Mouse (Mus musculus) ES-E14 (cell line): Measurements from ENCODE around the gene Lias.

Source experiments
- CHD2 ChIP-seq: IDR thresholded peaks from 2 replicates; pipeline ENCODE4 v1.6.1; 2014; ENCODE audit warnings: mild to moderate bottlenecking, low read depth, low read length, inconsistent platforms
- HCFC1 ChIP-seq: IDR thresholded peaks from 2 replicates; pipeline ENCODE4 v1.6.1; 2012; ENCODE audit warnings: low read length, inconsistent platforms, borderline replicate concordance; ENCODE audit not compliant: insufficient read depth
- MAFK ChIP-seq: IDR thresholded peaks from 2 replicates; pipeline ENCODE4 v1.6.1; 2014; ENCODE audit warnings: mild to moderate bottlenecking, low read depth, low read length, inconsistent platforms; ENCODE audit not compliant: insufficient read depth
- ZC3H11A ChIP-seq: IDR thresholded peaks from 2 replicates; pipeline ENCODE4 v1.6.1; 2012; ENCODE audit warnings: low read depth, mild to moderate bottlenecking, inconsistent platforms, low read length, borderline replicate concordance
- ZNF384 ChIP-seq: IDR thresholded peaks from 2 replicates; pipeline ENCODE4 v1.6.1; 2012; ENCODE audit warnings: low read depth, low read length, inconsistent platforms

DNA sequence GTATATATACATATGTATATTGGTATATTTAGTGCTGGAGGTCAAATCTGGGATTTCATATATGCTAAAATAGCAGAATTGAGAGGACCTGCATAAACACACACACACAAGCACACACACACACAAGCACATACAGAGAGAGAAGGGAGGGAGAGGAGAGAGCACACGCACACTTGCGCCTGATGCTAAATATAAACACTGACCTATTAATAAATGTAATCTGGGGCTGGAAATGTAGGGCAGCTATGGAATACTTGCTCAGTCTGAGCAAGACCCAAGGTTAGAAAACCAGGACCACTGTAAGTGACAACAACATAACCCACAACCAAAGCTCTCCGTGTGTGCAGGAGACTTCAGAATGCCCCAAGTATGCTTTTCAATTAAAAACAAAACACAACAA, 68.2 kb downstream of the Lias start:
- TF ChIP-seq CHD2 (no peak), HCFC1 (no peak), ZNF384 (no peak), ZC3H11A (no peak), MAFK (no peak)
